16 mouse cellular contexts compared by ENCODE assay signal in genomic region chr16:89920417-89920816, GRCm38 (mm10).
"Had no signal": no experiment of that assay in that cellular context is flagged by ENCODE, and none has a peak within 500 bp of the region (broad histone marks: within the 10 kb centered on the region; RNA-seq: fewer than 3 reads in every experiment).

No protein-coding gene starts in this region.

- H3K4me2 ChIP-seq: liver, embryonic 11.5 days; liver, embryonic 15.5 days; neural tube, embryonic 15.5 days; stomach, embryonic 15.5 days had no signal

- H3K9ac ChIP-seq: liver, embryonic 15.5 days; neural tube, embryonic 15.5 days; stomach, embryonic 15.5 days had no signal

- ATAC-seq: lung, postnatal 0 days had no signal

- H3K36me3 ChIP-seq: limb, embryonic 10.5 days; liver, embryonic 15.5 days; neural tube, embryonic 15.5 days; stomach, embryonic 15.5 days had no signal

- H3K27me3 ChIP-seq: liver, embryonic 15.5 days; neural tube, embryonic 15.5 days; stomach, embryonic 15.5 days had no signal

- DNase-seq: kidney, adult 9 months; kidney, postnatal 10 days; kidney, postnatal 4 days; lung, adult 2 months; lung, postnatal 36 days; midbrain, embryonic 14.5 days; thymus, adult 2 months; thymus, postnatal 36 days had no signal

- H3K4me1 ChIP-seq: liver, embryonic 15.5 days had no signal

- H3K4me3 ChIP-seq: left cerebral cortex, adult 2 months; limb, embryonic 10.5 days; liver, embryonic 15.5 days; myocyte; neural tube, embryonic 15.5 days; stomach, embryonic 15.5 days had no signal

- H3K9me3 ChIP-seq: limb, embryonic 10.5 days; liver, embryonic 15.5 days; neural tube, embryonic 15.5 days; stomach, embryonic 15.5 days had no signal

- H3K27ac ChIP-seq: left cerebral cortex, adult 2 months; limb, embryonic 10.5 days; liver, embryonic 15.5 days; neural tube, embryonic 15.5 days; stomach, embryonic 15.5 days had no signal
